Mouse (Mus musculus) left cerebral cortex, adult 11 months (tissue): ENCODE measurements around the gene Sart1.
"Not testable (repeated sequence)": the region's sequence is repeated elsewhere in the genome, so short reads cannot be mapped to it uniquely, and the experiment has no call there.

Experiments
- DNase-seq: peaks from one replicate; pipeline ENCODE4 v3.0.0; 2022; ENCODE audit warnings: low spot score

The Sart1 gene

GRCm38 (mm10) chr19:5414534-5414957 is 26.0 kb upstream of the Sart1 start:
- DNase-seq = no peak

DNA sequence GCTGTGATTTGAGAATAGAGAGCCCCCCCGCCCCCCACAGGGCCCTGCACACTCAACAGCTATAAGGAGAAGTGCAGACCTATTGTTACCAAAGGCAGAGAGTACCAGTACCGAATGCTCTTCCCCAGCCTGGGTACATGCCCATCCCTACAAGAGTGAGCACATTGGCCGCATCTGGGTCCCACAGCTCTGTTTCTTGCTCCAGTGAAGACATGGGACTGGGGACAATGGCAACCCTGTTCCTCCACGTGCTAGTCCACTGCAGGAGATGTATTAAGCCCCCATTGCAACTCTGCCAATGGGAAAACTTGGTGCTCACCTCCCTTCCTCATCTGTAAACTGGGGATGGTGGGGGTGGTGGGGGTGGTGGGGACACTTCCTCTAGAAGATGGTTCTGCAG is 25.3 kb upstream of the Sart1 start:
- DNase-seq = no peak

DNA sequence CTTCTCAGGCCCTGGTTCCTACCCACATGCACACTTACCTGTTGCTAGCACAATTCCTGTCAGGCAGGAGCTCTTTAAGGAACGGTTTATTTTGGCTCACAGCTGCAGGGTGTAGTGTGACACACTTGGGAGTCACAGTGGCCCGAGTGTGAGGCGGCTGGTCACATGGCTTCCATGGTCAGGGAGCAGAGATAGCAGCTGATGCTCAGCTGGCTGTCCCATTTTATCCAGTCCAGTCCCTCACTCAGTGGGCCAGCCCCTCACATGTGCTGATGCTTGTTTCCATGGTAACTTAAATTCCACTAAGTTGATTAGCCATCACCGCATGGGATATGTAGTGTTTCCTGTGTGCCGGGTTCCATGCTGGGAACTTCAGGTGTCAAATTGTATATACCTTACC is 23.5 kb upstream of the Sart1 start:
- DNase-seq = no peak

GRCm38 (mm10) chr19:5410641-5411040 is 22.1 kb upstream of the Sart1 start:
- no peak for DNase-seq

DNA sequence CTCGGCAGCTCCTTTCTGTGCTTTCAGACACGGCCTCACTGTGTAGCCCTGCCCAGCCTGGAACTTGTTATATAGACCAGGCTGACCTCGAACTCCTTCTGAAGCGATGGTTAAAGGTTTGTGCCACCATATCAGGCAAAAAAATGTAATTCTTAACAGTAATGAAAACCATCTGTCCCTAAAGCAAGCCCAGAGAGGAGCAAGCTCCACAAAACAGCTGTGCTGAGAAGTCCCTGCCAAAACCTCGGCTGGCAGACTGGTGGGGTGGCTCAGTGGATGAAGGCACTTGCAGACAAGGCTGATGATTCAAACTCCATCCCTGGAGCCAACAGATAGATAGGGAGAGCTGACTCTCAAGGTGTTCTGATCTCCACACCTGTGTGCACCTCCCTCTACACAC is 20.6 kb upstream of the Sart1 start:
- no peak for DNase-seq

DNA sequence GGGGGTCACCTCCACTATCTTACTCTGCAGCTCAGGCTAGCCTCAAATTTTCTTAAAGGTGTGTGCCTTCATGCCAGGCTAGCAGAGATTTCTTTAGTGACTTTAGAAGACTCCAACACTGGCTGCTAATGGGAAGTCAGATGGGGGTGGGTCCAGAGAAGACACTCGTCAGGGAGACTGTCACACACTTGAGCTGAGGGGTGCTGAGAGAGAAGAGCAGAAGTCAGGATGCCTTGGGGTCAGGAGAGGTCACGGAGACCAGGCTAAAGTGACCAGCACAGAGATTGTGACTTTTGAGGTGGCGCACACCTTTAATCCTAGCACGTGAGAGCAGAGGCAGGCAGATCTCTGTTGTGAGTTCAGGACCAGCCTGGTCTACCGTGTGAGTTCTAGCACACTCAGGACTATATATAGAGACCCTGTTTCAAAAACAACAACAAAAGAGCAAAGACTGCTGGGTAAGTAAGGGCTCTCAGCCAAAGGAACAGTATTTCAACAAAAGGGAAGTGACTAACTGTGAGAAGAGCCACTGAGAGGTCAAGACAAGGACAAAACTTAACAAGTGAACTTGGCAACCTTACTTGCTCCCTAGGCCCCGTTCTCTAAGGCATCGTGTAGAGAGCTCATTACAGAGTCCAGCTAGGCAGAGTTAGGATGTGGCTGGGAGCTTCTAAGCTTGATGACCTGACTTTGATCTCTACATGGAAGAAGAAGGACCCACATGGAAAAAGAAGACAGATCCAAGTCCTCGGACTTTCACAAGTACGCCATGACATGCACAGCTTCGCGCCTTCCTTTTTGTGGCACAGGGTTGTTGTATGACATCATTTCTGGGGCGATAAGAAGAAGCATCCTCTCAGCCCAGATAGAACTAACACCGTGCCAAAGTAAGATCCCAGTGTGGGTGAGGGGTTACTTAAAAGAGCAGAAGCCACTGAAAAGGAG is 19.8 kb upstream of the Sart1 start:
- no peak for DNase-seq

DNA sequence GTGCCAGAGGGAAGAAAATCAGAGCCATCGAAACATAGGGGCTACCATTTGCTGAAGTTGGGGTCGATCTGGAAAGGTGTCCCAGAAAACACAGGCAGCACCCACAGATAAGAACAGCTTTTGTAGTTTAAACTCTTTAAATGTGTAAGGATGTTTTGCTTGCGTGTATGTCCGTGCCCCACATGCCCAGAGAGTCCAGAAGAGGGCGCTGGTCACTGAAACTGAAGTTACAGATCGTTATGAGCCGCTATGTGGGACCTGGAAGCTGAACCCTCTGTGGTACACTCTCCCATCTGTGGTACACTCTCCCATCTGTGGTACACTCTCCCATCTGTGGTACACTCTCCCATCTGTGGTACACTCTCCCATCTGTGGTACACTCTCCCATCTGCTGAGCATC is 18.6 kb upstream of the Sart1 start:
- no peak for DNase-seq

GRCm38 (mm10) chr19:5406531-5407126 is 18.1 kb upstream of the Sart1 start:
- not testable (repeated sequence) for DNase-seq

GRCm38 (mm10) chr19:5405924-5406323 is 17.4 kb upstream of the Sart1 start:
- DNase-seq = no peak

- DNase-seq = no peak
These were observed 13.8 kb upstream of the Sart1 start, which contains the start of gene Tsga10ip for GRCm38 (mm10) chr19:5402293-5402692. Tsga10ip (minus strand) TSS chr19:5402526.

- not testable (repeated sequence) for DNase-seq
These were observed 12.6 kb upstream of the Sart1 start for GRCm38 (mm10) chr19:5401073-5401472.

DNA sequence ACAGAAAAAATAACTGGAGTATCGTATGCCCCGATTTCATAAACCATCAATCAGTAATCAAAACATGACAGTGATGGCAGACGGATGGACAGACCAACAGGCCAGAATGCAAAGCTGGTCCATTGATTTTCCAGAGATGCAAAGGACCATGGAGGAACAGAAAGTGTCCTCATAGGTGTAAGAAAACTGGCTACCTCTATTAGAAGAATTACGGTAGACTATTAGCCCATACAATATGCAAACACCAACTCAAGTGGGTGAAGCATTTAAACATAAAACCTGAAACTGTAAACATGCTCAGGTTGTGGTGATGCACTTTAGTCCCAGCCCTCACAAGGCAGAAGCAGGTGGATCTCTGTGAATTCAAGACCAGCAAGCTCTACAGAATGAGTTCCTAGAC is 6.9 kb upstream of the Sart1 start:
- no peak for DNase-seq

DNA sequence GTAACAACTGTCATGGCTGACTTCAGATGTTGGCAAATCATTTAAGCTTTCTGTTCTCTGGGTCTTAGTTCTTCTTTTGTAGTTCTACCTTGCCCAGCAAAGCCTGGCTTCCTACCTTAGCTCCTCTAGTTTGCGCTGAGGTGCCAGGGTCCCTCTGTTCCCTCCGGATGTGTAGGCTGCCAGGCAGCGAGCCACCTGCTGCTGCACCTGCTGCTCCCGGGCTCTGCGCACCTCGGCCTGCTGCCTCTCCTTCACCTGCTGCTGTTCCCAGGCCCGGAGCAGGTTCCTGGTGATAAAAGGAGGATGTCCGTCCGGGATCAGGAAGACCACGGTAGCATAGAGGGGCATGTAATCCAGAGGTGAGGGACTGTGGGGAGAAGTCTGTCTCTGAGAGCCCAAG is 5.7 kb upstream of the Sart1 start:
- no peak for DNase-seq

DNA sequence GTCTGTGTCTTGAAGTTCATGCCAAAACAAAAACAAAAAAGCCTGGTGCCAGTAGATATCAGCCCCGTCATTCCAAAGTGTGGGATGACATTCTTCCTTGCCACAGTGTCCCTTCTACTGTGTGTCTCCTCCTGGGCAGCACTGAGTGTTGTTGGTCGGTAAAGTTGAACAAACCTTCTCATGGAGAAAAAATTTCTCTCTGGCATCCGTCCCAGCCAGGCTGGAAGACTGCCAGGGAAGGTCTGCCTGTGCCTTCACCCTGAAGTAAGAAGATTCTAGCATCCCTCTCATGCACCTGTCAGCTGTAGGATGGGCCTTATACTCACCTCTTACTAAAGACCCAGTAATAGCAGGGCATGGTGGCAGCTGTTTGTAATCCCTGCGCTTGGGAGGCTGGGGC is 4.4 kb upstream of the Sart1 start:
- no peak for DNase-seq

DNA sequence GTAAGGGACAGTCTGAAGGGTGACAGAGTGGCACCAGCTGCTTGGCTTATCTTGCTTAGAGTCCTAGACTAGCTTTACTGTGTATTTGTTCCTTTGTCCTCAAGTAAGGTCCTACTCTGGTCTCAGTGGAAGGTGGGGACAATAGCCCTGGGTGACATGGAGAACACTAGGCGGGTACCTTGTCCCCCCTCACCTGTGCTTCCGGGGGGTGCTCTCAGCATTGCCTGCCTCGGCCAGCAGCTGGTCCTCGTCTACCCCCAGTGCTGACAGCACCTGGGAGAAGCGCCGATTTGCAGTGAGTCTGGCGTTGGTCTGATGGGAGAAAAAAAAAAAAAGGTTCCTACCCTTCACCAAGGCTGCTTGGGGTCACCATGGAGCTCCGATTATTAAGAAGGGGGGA is 1.9 kb upstream of the Sart1 start:
- no peak for DNase-seq

DNA sequence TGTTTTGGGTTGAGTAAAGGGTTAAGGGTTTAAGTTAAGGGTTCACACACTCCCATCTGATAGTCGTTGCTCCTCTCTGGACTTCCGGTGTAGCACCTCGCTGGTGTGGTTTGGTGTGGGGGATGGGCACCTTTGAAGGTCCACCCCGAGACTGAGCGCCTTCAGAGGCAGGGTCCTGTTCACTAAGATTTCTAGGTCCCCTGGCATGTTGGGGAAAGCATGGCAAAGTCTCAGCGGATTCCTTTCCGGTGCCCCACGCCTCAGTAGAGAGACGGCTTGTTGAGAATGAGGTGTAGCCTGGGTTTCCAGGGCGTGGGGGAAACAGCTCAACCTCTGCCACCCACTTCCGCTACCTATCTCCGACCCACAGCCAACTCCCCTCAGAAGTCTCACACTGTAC is 1.1 kb upstream of the Sart1 start:
- DNase-seq = no peak

DNA sequence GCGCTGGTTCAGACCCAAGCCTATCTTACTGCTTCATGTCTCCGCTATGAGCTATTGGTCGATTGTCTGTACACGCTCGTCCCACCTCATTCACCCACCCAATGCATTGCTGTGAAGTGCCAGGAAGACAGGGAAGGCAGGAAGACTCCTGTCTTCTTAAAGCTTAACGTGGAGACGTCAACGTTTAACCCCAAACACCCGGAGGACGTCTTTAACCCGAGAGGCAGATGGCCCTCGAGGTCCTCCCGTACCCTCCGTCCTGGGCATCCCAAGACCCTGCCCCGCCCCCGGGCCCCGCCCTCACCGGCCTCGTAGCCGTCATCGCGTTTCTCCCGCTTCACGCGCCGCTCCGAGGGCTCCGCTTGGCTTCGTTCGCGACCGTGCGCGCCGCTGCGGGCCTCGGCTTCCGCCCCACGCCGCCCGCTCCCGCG is 477 bp downstream of the Sart1 start:
- no peak for DNase-seq

DNA sequence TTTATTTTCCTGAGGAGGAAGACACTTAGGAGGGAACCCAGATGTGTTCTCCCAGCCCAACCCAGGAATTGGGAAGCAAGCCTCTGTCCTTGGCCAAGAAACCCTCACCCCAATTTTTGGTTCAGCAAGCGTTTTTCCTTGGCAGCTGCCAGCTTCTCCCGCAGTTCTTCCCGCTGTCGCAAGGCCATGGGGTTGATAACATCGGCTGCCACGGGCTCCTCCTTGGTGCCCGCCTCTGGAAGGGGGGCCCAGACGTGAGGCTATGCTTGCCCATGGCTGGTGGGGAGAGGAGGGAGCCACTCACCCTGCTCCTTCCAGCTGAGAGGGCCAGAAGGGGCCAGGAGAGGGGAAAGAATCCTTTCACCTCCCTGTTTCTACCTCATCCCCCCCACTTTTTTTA is 3.8 kb downstream of the Sart1 start:
- DNase-seq = no peak

GRCm38 (mm10) chr19:5383326-5383725 is 5.2 kb downstream of the Sart1 start:
- no peak for DNase-seq

DNA sequence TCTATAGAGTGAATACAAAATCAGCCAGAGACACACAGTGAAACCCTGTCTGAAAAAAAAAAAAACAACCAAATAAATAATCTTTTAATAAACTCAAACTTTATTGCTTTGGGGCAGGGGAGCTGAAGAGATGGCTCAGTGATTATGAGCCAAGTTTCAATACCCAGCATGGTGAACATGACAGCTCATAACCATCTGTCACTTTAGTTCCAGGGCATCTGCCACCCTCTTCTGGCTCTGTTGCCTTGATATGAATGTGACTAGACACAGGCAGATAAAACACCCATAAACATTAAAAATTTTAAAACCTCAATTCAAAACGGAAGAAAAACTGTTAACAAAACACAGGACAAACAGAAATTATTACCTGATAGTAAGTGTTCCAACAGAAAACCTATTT is 11.1 kb downstream of the Sart1 start:
- DNase-seq = no peak

DNA sequence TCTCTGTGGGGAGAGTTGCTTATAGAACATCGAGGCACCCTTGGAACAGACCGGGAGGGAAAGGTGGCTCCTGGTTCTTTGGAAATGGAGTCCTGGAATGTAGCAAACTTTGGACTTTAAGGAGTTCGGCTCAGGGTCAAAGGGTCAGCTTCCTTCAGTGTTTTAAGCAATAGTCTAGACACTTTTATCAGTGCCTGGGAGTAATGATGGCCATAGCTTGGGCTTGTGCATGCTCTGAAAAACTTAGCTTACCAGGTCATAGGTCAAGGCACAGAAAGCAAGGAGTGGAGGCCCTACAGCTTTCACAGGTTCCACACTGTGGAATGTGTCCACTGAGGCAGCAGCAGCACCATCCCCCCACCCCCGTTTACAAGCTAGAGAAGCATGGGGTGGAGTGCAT is 13.8 kb downstream of the Sart1 start:
- DNase-seq = no peak

DNA sequence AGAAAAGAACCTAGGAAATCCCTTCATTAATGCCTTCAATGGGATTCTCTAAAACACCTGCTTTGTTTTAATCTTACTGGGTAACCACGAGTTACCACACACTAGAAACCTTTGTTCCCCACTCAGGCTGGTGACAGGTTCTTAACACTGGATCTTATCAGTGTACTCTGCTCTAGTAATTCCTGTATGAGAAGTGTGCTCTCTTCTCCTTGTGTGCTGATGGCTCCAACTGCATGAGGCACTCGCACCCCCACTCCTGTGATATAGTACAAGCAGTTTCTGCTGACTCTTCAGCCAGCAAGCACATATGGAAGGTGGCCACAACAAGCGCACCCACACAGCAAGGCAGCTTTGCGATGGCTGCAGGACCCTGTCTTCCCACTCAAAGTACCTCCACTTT is 14.3 kb downstream of the Sart1 start:
- DNase-seq = no peak

- DNase-seq = no peak
These were observed 15.8 kb downstream of the Sart1 start for GRCm38 (mm10) chr19:5372724-5373123.

GRCm38 (mm10) chr19:5370932-5371331 is 17.6 kb downstream of the Sart1 start:
- no peak for DNase-seq
